Mouse (Mus musculus) embryonic facial prominence, embryonic 15.5 days (tissue): Measurements from ENCODE around the gene Trpm8. TPM values are rescaled to one million over a fixed set of nuclear protein-coding genes. Genes with fewer than 3 reads are reported as not detected.
A peak's percentile ranks its signal among the peaks of the same experiment; 100 is the strongest.

ENCODE experiments used
- ATAC-seq: fragments of 200-750 bp; cut with Nextera tagmentation; 2 replicates; pipeline ENCODE4 v1.8.0; 2017; ENCODE audit warnings: low read depth, moderate TSS enrichment; ENCODE audit not compliant: insufficient number of reproducible peaks, low FRiP score, low TSS enrichment
- H3K27ac ChIP-seq: fragments of 300-500 bp; sonication (generic); replicated peaks from 2 replicates; pipeline ENCODE4 v1.5.1; 2015; ENCODE audit warnings: mild to moderate bottlenecking, inconsistent platforms
- H3K27me3 ChIP-seq: fragments of 300-500 bp; sonication (generic); 2 replicates; pipeline ENCODE4 v1.6.1; 2015; ENCODE audit warnings: inconsistent platforms
- H3K36me3 ChIP-seq: fragments of 300-500 bp; sonication (generic); 2 replicates; pipeline ENCODE4 v1.6.1; 2015; ENCODE audit warnings: mild to moderate bottlenecking, inconsistent platforms
- H3K4me1 ChIP-seq: fragments of 300-500 bp; sonication (generic); 2 replicates; pipeline ENCODE4 v1.6.1; 2015; ENCODE audit warnings: inconsistent platforms
- H3K4me2 ChIP-seq: fragments of 300-500 bp; sonication (generic); replicated peaks from 2 replicates; pipeline ENCODE4 v1.6.1; 2015; ENCODE audit warnings: mild to moderate bottlenecking, inconsistent platforms
- H3K4me3 ChIP-seq: fragments of 300-500 bp; sonication (generic); replicated peaks from 2 replicates; pipeline ENCODE4 v1.5.1; 2015; ENCODE audit warnings: mild to moderate bottlenecking, inconsistent platforms
- H3K9ac ChIP-seq: fragments of 300-500 bp; sonication (generic); 2 replicates; pipeline ENCODE4 v1.6.1; 2015; ENCODE audit warnings: inconsistent platforms
- H3K9me3 ChIP-seq: fragments of 300-500 bp; sonication (generic); replicated peaks from 2 replicates; pipeline ENCODE4 v1.6.1; 2016; ENCODE audit warnings: inconsistent platforms
- WGBS: fragments of 180-500 bp; shearing (Covaris S2); methylation state at CpG from one replicate; pipeline ENCODE4 v1.1.7; 2015; 5-methylcytosine and 5-hydroxymethylcytosine counted together
- polyA plus RNA-seq: library from polyadenylated mRNA; unstranded; fragments of >200 nt; fragmentation: Nextera tagmentation; extraction: Ambion mirVana; gene quantifications from 2 replicates; pipeline ENCODE4 v1.2.1, GENCODE M21; 2015

Trpm8 gene
- polyA plus RNA-seq, 1 experiment from 2014 or later, result 0.05 TPM

DNA sequence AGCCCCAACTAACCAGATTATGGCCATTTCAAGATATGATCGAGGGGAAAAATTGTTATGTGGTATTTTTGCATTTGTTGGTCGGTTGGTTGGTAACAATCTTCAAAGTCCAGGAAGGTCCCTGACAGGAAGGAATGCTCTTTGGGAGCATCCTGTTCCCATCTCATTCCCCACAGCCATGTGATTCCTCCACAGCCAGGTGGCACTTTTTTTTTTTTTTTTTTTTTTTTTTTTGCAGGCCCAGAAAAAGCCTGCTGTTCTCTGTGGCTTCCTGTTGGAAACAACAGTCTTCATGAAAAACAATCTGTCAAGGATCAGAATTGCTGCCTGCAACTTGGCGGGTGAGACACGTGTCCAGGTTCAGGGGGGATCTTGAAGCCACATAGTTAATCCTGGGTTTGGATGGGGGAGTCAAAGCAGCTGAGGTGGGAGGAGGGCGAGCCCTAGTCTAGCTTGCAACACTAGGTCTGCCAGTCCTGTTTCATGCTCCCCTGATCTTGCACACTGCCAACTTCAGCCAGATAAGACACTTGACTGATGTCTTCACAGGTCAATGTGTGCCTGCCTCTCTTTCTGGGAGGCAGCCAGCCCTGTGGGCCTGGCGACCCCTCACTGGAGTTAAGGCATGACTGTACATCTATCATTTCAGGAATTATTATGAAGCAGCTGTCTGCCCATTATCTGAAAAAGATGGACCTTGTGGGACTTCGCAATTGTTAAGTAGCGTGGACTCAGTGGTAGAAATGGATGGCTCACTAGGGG, 18.4 kb upstream of the Trpm8 start:
- peaks cover 10% of the 10 kb centered on the region; the same call in 1 of the 2 replicates for H3K9me3 ChIP-seq
- no peak for ATAC-seq
- peaks cover 47% of the 10 kb centered on the region for H3K36me3 ChIP-seq
- H3K4me2 ChIP-seq, result no peak overlapping the region
- H3K4me1 ChIP-seq, result peaks cover 9% of the 10 kb centered on the region
- H3K4me3 ChIP-seq, result no peak overlapping the region
- H3K9ac ChIP-seq, result no peak overlapping the region
- no peaks in the 10 kb centered on the region for H3K27me3 ChIP-seq
- 70% methylated on average over 8 of the region's 8 CpGs for WGBS
- H3K27ac ChIP-seq, result peak overlapping the region; percentile 4; the same call in 1 of the 2 replicates

DNA sequence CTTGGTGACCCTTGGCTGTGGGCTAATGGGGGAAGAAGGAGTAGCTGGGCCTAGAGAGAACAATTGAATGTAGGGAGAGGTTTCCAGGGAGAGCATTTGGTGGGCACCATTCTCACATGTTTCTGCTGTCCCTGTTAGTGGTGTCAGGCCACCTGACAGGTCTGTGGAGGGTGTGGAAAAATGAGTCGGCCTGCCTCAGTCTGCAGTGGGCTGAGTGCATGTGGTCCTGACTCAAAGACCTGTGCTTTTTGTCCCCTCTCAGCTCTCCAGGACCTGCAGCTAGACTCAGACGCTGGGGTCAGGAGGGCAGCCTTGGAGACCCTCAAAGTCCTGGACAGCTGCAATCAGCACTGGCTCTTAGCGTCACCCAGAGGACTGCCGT, 17.8 kb upstream of the Trpm8 start:
- Histone ChIP-seq H3K9me3 (peaks cover 6% of the 10 kb centered on the region; the same call in 1 of the 2 replicates), H3K4me2 (no peak overlapping the region), H3K27me3 (no peaks in the 10 kb centered on the region), H3K27ac (no peak overlapping the region; the same call in 1 of the 2 replicates), H3K4me3 (no peak overlapping the region), H3K36me3 (peaks cover 53% of the 10 kb centered on the region), H3K4me1 (peaks cover 9% of the 10 kb centered on the region), H3K9ac (no peak overlapping the region)
- ATAC-seq, result no peak
- WGBS, result 73% methylated on average over 4 of the region's 4 CpGs

DNA sequence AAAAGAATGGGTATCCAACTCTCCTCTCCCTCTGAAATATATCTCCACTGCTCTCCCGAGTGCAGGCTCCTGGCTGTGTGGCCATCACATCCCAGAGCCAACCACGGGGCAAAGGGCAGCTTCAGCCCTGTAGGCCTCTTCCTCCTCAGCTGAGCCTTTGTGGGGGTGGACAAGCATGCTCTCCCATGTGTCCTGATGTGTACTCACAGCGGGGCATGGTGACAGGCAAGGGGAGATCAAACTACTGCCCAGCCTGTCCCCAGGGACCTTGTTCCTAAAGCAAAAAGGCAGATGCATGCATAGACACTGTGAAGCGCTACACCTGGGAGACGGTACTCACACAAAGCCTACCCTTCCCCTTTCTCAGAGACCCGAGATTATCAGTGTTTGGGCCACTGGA, 17.3 kb upstream of the Trpm8 start:
- peaks cover 58% of the 10 kb centered on the region for H3K36me3 ChIP-seq
- peak; percentile 4; the same call in 1 of the 2 replicates for ATAC-seq
- H3K27me3 ChIP-seq, result no peaks in the 10 kb centered on the region
- H3K9me3 ChIP-seq, result peaks cover 2% of the 10 kb centered on the region; the same call in 1 of the 2 replicates
- WGBS, result 77% methylated on average over 6 of the region's 6 CpGs
- no peak overlapping the region for H3K4me3 ChIP-seq
- no peak overlapping the region for H3K4me2 ChIP-seq
- no peak overlapping the region for H3K27ac ChIP-seq
- H3K4me1 ChIP-seq, result peaks cover 9% of the 10 kb centered on the region
- H3K9ac ChIP-seq, result no peak overlapping the region

DNA sequence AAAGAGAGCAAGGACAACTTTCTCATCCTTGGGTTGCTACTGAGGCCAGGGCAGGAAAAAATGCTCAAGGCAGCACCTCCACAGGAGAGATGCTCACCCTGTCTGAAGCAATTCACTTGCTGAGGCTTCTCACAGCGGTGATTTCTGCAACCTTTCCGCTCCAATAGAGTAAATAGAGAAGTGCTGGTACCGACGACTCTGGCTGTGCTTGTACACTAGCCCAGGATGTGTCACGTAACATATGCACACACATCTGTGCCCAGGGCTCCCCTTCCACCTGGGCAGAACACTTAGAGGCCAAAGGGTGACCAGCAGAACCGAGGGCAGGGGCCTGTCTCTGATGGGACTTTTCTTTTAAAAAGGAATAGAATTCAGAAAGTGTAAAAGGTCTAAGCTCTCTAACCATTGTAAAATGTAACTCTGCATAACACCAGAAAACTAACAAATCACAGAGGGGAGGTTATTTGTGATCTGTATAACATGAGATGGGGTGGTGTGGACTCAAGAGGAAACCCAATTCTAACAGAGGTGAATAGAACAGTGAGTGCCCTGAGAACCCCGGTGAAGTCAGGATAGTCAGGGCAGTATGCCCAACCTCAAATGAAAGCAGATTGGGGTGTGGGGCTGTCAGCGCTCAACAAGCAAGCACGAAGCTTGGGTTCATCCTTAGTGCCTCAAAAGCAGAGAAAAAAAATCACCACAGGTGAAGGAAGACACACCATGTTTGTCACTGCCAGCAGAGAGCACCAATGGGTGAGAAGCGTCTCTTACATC, 16.7 kb upstream of the Trpm8 start:
- H3K36me3 ChIP-seq, result peaks cover 65% of the 10 kb centered on the region
- H3K4me3 ChIP-seq, result no peak overlapping the region
- H3K27ac ChIP-seq, result no peak overlapping the region
- no peak overlapping the region for H3K4me2 ChIP-seq
- ATAC-seq, result no peak
- no peaks in the 10 kb centered on the region for H3K27me3 ChIP-seq
- H3K9ac ChIP-seq, result no peak overlapping the region
- peaks cover 9% of the 10 kb centered on the region for H3K4me1 ChIP-seq
- 83% methylated on average over 10 of the region's 10 CpGs for WGBS
- H3K9me3 ChIP-seq, result no peaks in the 10 kb centered on the region; the same call in 1 of the 2 replicates

DNA sequence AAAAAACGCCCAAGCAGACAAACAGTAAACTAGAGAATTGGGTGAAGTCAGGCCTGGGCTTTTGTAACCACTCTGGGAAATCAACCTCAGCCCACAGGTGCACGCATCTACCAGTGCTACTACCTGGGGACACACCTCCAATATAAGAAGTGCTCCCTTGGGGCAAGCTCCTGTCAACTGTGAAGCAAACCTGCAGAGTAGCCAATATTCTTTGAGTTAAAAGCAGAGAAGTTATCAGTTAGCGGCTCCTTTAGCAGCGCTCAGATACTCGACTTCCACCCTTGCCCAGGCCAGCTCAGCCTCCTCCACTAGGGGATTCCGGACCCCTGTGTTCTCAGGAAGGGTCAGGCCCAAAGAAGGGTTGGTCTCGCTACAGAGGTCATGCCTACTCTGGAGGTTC, 15.8 kb upstream of the Trpm8 start:
- H3K36me3 ChIP-seq, result peaks cover 74% of the 10 kb centered on the region
- H3K9me3 ChIP-seq, result no peaks in the 10 kb centered on the region; the same call in 1 of the 2 replicates
- no peak overlapping the region for H3K4me2 ChIP-seq
- ATAC-seq, result 0 out of 2 replicates have a peak, but pooled peaks have one; percentile 3
- H3K4me1 ChIP-seq, result peaks cover 9% of the 10 kb centered on the region
- H3K27me3 ChIP-seq, result no peaks in the 10 kb centered on the region
- no peak overlapping the region for H3K9ac ChIP-seq
- H3K4me3 ChIP-seq, result no peak overlapping the region
- H3K27ac ChIP-seq, result peak overlapping the region; percentile 0; the same call in 1 of the 2 replicates
- WGBS, result 85% methylated on average over 7 of the region's 7 CpGs

DNA sequence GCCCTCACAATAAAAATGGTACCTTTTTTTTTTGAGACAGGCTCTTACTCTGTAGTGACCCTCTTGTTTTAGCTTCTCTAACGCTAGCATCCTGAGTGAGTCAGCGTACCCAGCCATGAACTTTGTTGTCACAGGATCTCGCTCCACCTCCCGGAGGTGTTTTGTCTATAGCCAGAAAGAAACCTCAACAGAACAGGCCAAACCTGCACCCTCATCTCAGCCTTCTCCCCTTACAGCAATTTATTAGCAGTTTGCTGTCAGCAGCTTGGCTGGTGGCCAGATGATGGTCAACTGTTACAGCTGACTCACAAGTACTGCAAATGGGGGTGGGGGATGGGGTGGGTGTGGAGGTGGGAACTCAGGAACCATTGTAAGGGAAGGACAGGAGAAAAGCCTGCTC, 15.2 kb upstream of the Trpm8 start:
- peaks cover 9% of the 10 kb centered on the region for H3K4me1 ChIP-seq
- 66% methylated on average over 4 of the region's 4 CpGs for WGBS
- no peak overlapping the region for H3K4me3 ChIP-seq
- H3K9ac ChIP-seq, result no peak overlapping the region
- peak overlapping the region; percentile 0; the same call in 1 of the 2 replicates for H3K27ac ChIP-seq
- no peaks in the 10 kb centered on the region; the same call in 1 of the 2 replicates for H3K9me3 ChIP-seq
- H3K27me3 ChIP-seq, result no peaks in the 10 kb centered on the region
- no peak overlapping the region for H3K4me2 ChIP-seq
- ATAC-seq, result peak; percentile 20
- H3K36me3 ChIP-seq, result peaks cover 79% of the 10 kb centered on the region

DNA sequence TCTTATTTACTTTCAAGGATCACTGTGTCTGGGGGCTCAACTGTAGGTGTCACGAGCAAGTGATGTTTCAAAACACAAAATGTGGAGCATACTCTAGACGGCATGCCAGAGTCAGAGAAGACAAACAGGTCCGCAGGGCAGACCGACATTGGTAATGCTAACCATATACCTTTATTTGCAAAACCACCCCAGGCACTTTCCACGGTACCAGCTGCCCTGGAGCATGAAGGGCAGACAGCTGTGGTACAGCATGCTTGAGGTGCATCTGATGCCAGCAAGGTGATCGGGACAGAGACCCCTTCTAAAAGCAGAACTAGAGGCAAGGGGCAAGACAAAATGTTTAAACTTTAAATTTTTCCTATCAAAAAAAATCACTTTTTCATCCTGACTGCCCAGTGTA, 14.5 kb upstream of the Trpm8 start:
- Histone ChIP-seq H3K9ac (no peak overlapping the region), H3K4me1 (peaks cover 9% of the 10 kb centered on the region), H3K4me2 (no peak overlapping the region), H3K9me3 (no peaks in the 10 kb centered on the region; the same call in 1 of the 2 replicates), H3K27me3 (no peaks in the 10 kb centered on the region), H3K36me3 (peaks cover 86% of the 10 kb centered on the region), H3K27ac (0 out of 2 replicates have a peak overlapping the region, but pooled peaks have one; percentile 0), H3K4me3 (no peak overlapping the region)
- ATAC-seq, result no peak
- 65% methylated on average over 6 of the region's 6 CpGs for WGBS

DNA sequence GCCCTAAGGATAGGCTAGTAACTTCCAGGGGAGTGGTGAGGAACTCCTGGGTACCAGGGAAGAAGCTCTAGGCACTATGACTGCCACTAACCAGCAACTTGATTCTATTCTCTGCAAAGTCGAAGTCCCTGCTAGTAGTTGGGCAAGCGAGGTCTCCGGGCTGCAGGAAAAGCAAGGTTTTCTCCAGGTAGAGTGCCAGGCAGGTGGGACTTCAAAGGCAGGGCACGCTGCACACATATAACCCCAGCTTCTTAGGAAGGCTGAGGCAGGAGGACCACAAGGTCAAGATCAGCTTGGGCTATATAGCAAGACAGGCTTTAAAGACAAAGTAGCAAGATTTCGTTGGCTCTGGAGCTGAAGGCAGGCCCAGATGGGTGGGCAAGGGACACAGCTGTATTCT, 13.7 kb upstream of the Trpm8 start:
- H3K9me3 ChIP-seq, result no peaks in the 10 kb centered on the region; the same call in 1 of the 2 replicates
- no peak for ATAC-seq
- H3K4me2 ChIP-seq, result no peak overlapping the region
- H3K4me1 ChIP-seq, result peaks cover 9% of the 10 kb centered on the region
- H3K36me3 ChIP-seq, result peaks cover 95% of the 10 kb centered on the region
- whole genome bisulfite sequencing, result 89% methylated on average over 5 of the region's 5 CpGs
- no peak overlapping the region for H3K27ac ChIP-seq
- no peak overlapping the region for H3K9ac ChIP-seq
- H3K27me3 ChIP-seq, result no peaks in the 10 kb centered on the region
- no peak overlapping the region for H3K4me3 ChIP-seq

DNA sequence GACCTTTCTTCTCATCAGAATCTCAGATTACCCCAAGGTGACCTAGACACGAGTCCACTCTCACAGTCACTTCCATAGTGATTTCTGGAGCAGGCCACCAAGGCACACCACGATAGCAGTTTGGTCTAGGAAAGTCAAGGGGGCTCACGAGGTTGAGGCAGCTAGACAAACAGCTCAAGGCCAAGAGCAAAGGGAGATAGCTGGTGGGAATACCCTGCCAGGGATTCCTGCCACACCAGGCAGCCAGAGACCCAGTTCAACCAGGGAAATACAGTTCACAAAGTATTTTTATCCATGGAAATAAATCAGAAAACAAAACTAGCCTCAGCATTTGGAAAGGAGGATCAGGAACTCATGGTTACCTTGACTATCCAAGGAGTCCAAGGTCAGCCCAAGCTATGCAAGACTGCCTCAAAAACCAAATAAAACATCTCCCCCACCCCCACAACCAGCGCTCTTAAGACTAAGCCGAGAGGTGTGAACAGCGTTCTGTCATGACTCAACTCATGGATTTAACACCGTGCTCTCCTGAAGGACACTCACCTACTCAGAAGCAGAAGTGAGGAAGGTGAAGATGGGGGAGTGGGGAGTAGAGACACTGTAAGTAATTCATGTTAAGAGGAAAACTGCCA, 13.1 kb upstream of the Trpm8 start:
- Histone ChIP-seq H3K27ac (no peak overlapping the region), H3K4me2 (no peak overlapping the region), H3K4me3 (no peak overlapping the region), H3K9me3 (no peaks in the 10 kb centered on the region; the same call in 1 of the 2 replicates), H3K4me1 (peaks cover 5% of the 10 kb centered on the region), H3K9ac (no peak overlapping the region), H3K27me3 (no peaks in the 10 kb centered on the region), H3K36me3 (peaks cover 100% of the 10 kb centered on the region)
- 90% methylated on average over 7 of the region's 7 CpGs for WGBS
- ATAC-seq, result no peak

DNA sequence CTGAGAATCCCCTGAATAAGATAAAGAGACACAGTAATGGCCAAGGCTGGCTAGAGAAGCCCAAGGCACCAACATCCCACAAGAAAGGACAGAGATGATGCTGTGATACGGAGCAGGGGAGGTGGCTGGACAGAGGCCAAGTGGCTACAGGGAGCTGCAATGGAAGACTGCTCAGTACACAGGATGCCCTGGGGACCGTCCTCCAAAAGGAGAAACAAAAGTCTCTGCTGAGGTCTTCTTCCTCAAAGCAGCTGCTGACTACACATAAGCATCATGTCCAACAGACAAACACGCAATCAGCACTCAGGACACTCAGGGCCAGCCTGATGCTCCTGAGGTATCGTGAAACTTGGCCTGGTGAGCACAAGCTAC, 12.6 kb upstream of the Trpm8 start:
- peaks cover 4% of the 10 kb centered on the region for H3K4me1 ChIP-seq
- ATAC-seq, result no peak
- no peaks in the 10 kb centered on the region; the same call in 1 of the 2 replicates for H3K9me3 ChIP-seq
- no peaks in the 10 kb centered on the region for H3K27me3 ChIP-seq
- no peak overlapping the region for H3K4me3 ChIP-seq
- H3K9ac ChIP-seq, result no peak overlapping the region
- H3K27ac ChIP-seq, result no peak overlapping the region
- peaks cover 100% of the 10 kb centered on the region for H3K36me3 ChIP-seq
- WGBS, result 80% methylated on average over 4 of the region's 4 CpGs
- no peak overlapping the region for H3K4me2 ChIP-seq

DNA sequence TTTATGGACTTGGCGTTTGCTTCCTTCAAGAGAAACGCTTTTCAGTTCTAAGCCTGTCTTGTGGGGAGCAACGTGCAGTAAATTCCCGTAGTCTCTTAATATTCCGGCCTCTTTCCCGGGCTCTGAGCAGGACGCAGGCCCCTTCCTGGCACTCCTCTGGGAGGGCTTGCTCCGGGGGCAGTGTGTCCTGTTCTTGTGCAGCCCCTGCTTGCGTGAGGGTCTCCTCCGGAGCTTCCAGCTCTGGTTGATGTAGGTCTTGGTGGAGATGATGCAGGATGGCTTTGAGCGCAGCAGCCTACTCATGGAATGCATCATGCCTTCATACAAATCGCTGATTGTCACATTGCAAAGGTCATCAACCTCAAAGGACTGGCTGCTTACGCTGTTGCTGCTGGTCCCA, 11.3 kb upstream of the Trpm8 start:
- no peak overlapping the region for H3K9ac ChIP-seq
- H3K4me1 ChIP-seq, result peaks cover 4% of the 10 kb centered on the region
- no peaks in the 10 kb centered on the region; the same call in 1 of the 2 replicates for H3K9me3 ChIP-seq
- no peak overlapping the region for H3K27ac ChIP-seq
- no peak overlapping the region for H3K4me3 ChIP-seq
- H3K27me3 ChIP-seq, result no peaks in the 10 kb centered on the region
- WGBS, result 89% methylated on average over 13 of the region's 13 CpGs
- no peak for ATAC-seq
- no peak overlapping the region for H3K4me2 ChIP-seq
- peaks cover 90% of the 10 kb centered on the region for H3K36me3 ChIP-seq
